Mouse (Mus musculus) adrenal gland, adult 18-20 months (tissue): ENCODE measurements around the gene Zbtb7a. TPM values are rescaled to one million over a fixed set of nuclear protein-coding genes. Genes with fewer than 3 reads are reported as not detected.

ENCODE experiments used
- microRNA-seq, 2 experiments: library from miRNA; unstranded; fragments of <30 nt; microRNA quantifications; one replicate each; pipeline ENCODE4 v1.2.0; 2021; ENCODE audit warnings: borderline number of aligned reads in 2 of 2
- total RNA-seq, 2 experiments: library from RNA; stranded (reverse); gene quantifications; 1 replicate in 1 of 2; 2 replicates in 1 of 2; pipeline ENCODE4 v1.2.3; 2021

The Zbtb7a gene
- total RNA-seq, 2 experiments from 2014 or later, result 65.3 to 84.8 TPM

Small RNA genes lying within 50 kb of the gene (microRNA-seq; reads per million reads assigned to microRNA genes)
- gene Mir5615-1 (0 reads per million in 2 experiments), gene Mir5615-2 (0 reads per million in 2 experiments)

Other genes with a start within 250 kb of the Zbtb7a start
- gene Timm13, start 234.3 kb upstream of the Zbtb7a start, total RNA-seq, result 100 to 1,000 TPM; 208 to 219 TPM
- gene Lmnb2, start 217.0 kb upstream of the Zbtb7a start, total RNA-seq, result 10 to 100 TPM; 14.1 to 15.2 TPM
- gene Gadd45b, start 205.1 kb upstream of the Zbtb7a start, total RNA-seq, result 10 to 100 TPM; 34.1 to 75.0 TPM
- gene Gng7, start 120.3 kb upstream of the Zbtb7a start, total RNA-seq, result 10 to 100 TPM in 1 of 2 experiments, 1 to 10 TPM in 1; 7.0 to 11.1 TPM
- 1 to 10 TPM; 1.7 to 1.8 TPM for gene Diras1, start 109.6 kb upstream of the Zbtb7a start, total RNA-seq
- gene Slc39a3, start 97.8 kb upstream of the Zbtb7a start, total RNA-seq, result 10 to 100 TPM; 25.6 to 44.1 TPM
- 100 to 1,000 TPM; 220 to 229 TPM for gene Sgta, start 75.0 kb upstream of the Zbtb7a start, total RNA-seq
- 10 to 100 TPM; 34.0 to 64.4 TPM for gene Thop1, start 65.2 kb upstream of the Zbtb7a start, total RNA-seq
- 1 to 10 TPM in 1 of 2 experiments, under 1 TPM in 1; 0.93 to 1.3 TPM for gene Creb3l3, start 36.3 kb upstream of the Zbtb7a start, total RNA-seq
- gene Map2k2, start 29.3 kb upstream of the Zbtb7a start, total RNA-seq, result 100 to 1,000 TPM; 165 to 179 TPM
- 10 to 100 TPM; 27.3 to 29.7 TPM for gene Pias4, start 32.7 kb downstream of the Zbtb7a start, total RNA-seq
- gene Eef2, start 41.4 kb downstream of the Zbtb7a start, total RNA-seq, result 1,000 to 10,000 TPM; 1,443 to 1,598 TPM
- gene Dapk3, start 47.8 kb downstream of the Zbtb7a start, total RNA-seq, result 10 to 100 TPM; 63.4 to 74.2 TPM
- not detected for gene 4930442H23Rik, start 48.6 kb downstream of the Zbtb7a start, total RNA-seq
- gene Nmrk2, start 66.8 kb downstream of the Zbtb7a start, total RNA-seq, result not detected
- gene Atcay, start 95.6 kb downstream of the Zbtb7a start, total RNA-seq, result 1 to 10 TPM; 2.7 to 3.5 TPM
- gene Zfr2, start 97.9 kb downstream of the Zbtb7a start, total RNA-seq, result 10 to 100 TPM; 16.2 to 17.6 TPM
- gene Matk, start 117.7 kb downstream of the Zbtb7a start, total RNA-seq, result 1 to 10 TPM in 1 of 2 experiments, under 1 TPM in 1; 0.76 to 1.7 TPM
- gene Mrpl54, start 131.7 kb downstream of the Zbtb7a start, total RNA-seq, result 100 to 1,000 TPM; 105 to 111 TPM
- gene Apba3, start 131.7 kb downstream of the Zbtb7a start, total RNA-seq, result 100 to 1,000 TPM; 104 to 123 TPM
- 1 to 10 TPM; 1.1 to 1.6 TPM for gene Tjp3, start 156.4 kb downstream of the Zbtb7a start, total RNA-seq
- 10 to 100 TPM; 37.6 to 40.4 TPM for gene Pip5k1c, start 157.7 kb downstream of the Zbtb7a start, total RNA-seq
- gene Cactin, start 185.9 kb downstream of the Zbtb7a start, total RNA-seq, result 10 to 100 TPM; 34.3 to 40.9 TPM
- gene Tbxa2r, start 193.5 kb downstream of the Zbtb7a start, total RNA-seq, result 10 to 100 TPM; 23.3 to 29.2 TPM
- gene Gipc3, start 208.0 kb downstream of the Zbtb7a start, total RNA-seq, result 1 to 10 TPM; 4.5 to 6.7 TPM
- 10 to 100 TPM; 86.5 to 92.7 TPM for gene Hmg20b, start 215.3 kb downstream of the Zbtb7a start, total RNA-seq
- 10 to 100 TPM; 16.0 to 29.6 TPM for gene Mfsd12, start 222.3 kb downstream of the Zbtb7a start, total RNA-seq
- gene 4930404N11Rik, start 230.6 kb downstream of the Zbtb7a start, total RNA-seq, result 1 to 10 TPM; 1.3 to 4.5 TPM
- gene Fzr1, start 243.3 kb downstream of the Zbtb7a start, total RNA-seq, result 10 to 100 TPM; 35.1 to 35.2 TPM
- gene Dohh, start 249.2 kb downstream of the Zbtb7a start, total RNA-seq, result 10 to 100 TPM; 49.1 to 50.5 TPM
- 1 to 10 TPM; 1.5 to 1.9 TPM for gene Gm48551, start 249.2 kb downstream of the Zbtb7a start, total RNA-seq